Mouse (Mus musculus): ENCODE measurements around the gene Mast4.

Mast4 gene

DNA sequence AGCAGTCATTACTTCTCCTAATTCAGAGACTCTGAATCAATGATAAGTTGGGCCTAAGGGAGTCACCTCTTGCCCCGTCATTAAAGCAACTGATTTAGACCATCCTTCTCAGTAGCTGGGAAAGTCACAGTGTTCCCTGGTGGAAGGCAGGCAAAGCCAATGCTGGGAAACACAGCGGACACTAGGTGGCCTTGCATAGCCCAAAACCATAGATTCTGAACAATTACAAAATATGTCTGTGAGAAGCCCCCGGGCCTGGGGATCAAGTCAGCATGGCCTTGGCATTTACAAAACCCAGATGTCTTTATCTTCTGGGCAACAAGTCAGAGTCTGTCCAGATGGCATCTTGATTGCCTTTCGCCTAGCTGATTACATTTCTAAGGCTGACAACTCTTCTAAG lies 649.4 kb downstream of the Mast4 start:
- WGBS: 73% methylated on average over 4 of the region's 4 CpGs

All from cerebral cortex, adult 2 months (tissue).